Mouse (Mus musculus) heart, embryonic 11.5 days (tissue): Measurements from ENCODE around the gene Rnf187. TPM values are rescaled to one million over a fixed set of nuclear protein-coding genes. Genes with fewer than 3 reads are reported as not detected.

ENCODE experiments used
- ATAC-seq: fragments of 200-750 bp; cut with Nextera tagmentation; replicated peaks from 2 replicates; pipeline ENCODE4 v1.8.0; 2017; ENCODE audit warnings: moderate library complexity; ENCODE audit not compliant: insufficient number of reproducible peaks, low FRiP score, low TSS enrichment
- H3K27ac ChIP-seq: fragments of 300-500 bp; sonication (generic); 2 replicates; pipeline ENCODE4 v1.5.1; 2014; ENCODE audit warnings: mild to moderate bottlenecking, low read depth, low read length
- H3K27me3 ChIP-seq: fragments of 300-500 bp; sonication (generic); 2 replicates; pipeline ENCODE4 v1.6.1; 2014; ENCODE audit warnings: mild to moderate bottlenecking, low read length, mixed read lengths; ENCODE audit not compliant: control insufficient read depth, insufficient read depth
- H3K36me3 ChIP-seq: fragments of 300-500 bp; sonication (generic); 2 replicates; pipeline ENCODE4 v1.6.1; 2014; ENCODE audit warnings: mild to moderate bottlenecking, low read length, moderate library complexity, mixed read lengths; ENCODE audit not compliant: control insufficient read depth, insufficient read depth
- H3K4me1 ChIP-seq: fragments of 300-500 bp; sonication (generic); 2 replicates; pipeline ENCODE4 v1.6.1; 2014; ENCODE audit warnings: low read length; ENCODE audit not compliant: control insufficient read depth, insufficient read depth
- H3K4me2 ChIP-seq: fragments of 300-500 bp; sonication (generic); 2 replicates; pipeline ENCODE4 v1.6.1; 2014; ENCODE audit warnings: mild to moderate bottlenecking, moderate library complexity
- H3K4me3 ChIP-seq: fragments of 300-500 bp; sonication (generic); 2 replicates; pipeline ENCODE4 v1.5.1; 2014; ENCODE audit warnings: low read depth, low read length
- H3K9ac ChIP-seq: fragments of 300-500 bp; sonication (generic); 2 replicates; pipeline ENCODE4 v1.6.1; 2014; ENCODE audit warnings: mild to moderate bottlenecking, low read depth, low read length, moderate library complexity
- H3K9me3 ChIP-seq: fragments of 300-500 bp; sonication (generic); replicated peaks from 2 replicates; pipeline ENCODE4 v1.6.1; 2016; ENCODE audit warnings: low read length; ENCODE audit not compliant: control insufficient read depth
- WGBS: fragments of 180-500 bp; shearing (Covaris S2); extraction: QIAGEN DNeasy Blood & Tissue Kit; methylation state at CpG from one replicate; pipeline ENCODE4 v1.1.7; 2014; ENCODE audit not compliant: insufficient replicate concordance; 5-methylcytosine and 5-hydroxymethylcytosine counted together
- polyA plus RNA-seq: library from polyadenylated mRNA; unstranded; fragments of >200 nt; fragmentation: Nextera tagmentation; extraction: Ambion mirVana; gene quantifications from 2 replicates; pipeline ENCODE4 v1.2.1, GENCODE M21; 2014

The Rnf187 gene
- polyA plus RNA-seq, 1 experiment from 2014 or later: 172 TPM

DNA sequence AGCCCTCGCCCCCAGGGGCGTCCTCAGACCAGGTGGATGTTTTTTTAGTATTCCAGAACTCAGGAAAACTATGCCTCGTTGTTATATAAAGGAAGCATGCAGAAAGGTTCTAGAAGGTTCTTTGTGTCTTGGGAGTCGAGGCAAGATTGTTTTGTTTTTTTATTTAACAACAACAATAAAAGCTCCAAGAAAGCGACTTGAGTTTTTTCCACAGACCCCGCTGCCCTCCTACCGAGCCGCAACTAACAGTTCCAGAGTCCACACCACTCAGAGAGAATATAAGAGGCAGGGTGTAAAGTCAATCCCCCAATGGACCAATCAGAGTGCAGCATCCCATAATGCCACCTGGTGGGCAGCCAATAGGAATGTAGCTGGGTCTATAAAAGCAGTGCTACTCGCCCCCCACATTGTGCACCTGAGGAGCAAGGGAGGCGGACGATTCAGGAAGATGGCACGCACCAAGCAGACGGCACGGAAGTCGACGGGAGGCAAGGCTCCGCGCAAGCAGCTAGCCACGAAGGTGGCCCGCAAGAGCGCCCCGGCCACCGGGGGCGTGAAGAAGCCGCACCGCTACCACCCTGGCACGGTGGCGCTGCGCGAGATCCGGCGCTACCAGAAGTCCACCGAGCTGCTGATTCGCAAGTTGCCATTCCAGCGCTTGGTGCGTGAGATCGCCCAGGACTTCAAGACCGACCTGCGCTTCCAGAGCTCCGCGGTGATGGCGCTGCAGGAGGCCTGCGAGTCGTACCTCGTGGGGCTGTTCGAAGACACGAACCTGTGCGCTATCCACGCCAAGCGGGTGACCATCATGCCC lies 22.9 kb upstream of the Rnf187 start:
- Histone ChIP-seq H3K36me3 (no peaks in the 10 kb centered on the region), H3K27me3 (peaks cover 25% of the 10 kb centered on the region), H3K4me1 (peaks cover 22% of the 10 kb centered on the region), H3K4me3 (no peak overlapping the region), H3K9me3 (peaks cover 4% of the 10 kb centered on the region; the same call in 1 of the 2 replicates), H3K4me2 (peak overlapping the region; percentile 12; the same call in 1 of the 2 replicates), H3K9ac (no peak overlapping the region), H3K27ac (no peak overlapping the region)
- 53% methylated on average over 50 of the region's 50 CpGs for WGBS
- no peak for ATAC-seq

DNA sequence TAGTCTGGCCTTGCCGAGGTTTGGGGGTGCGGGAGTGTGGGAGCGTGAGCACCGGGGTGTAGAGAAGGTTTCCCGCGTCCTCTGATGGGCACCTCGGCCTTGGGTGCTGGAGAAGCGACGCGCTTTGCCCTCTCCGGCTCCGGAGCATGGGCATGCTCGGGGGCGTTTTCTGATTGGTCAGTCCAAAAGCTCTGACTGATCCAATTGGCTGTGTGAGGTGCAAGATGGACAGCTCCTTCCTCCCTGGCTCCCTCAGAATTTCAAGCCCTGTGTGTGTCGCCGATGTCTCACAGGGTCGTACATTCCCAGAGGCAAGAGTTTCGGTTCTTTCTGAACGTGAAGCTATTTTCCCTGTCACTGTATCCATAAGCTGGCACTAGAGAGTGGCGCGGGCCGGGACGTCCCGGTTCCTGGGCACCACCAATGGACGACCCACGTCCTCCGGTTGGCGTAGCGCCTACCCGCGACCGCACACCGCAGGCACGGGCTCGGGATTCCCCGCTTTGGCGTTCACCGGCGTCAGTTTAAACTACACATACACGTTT lies 21.3 kb upstream of the Rnf187 start:
- peak overlapping the region; percentile 52 for H3K4me3 ChIP-seq
- 1% methylated on average over 40 of the region's 40 CpGs for WGBS
- H3K27ac ChIP-seq: no peak overlapping the region
- H3K36me3 ChIP-seq: no peaks in the 10 kb centered on the region
- H3K9me3 ChIP-seq: peaks cover 4% of the 10 kb centered on the region; the same call in 1 of the 2 replicates
- peaks cover 24% of the 10 kb centered on the region for H3K4me1 ChIP-seq
- peak overlapping the region; percentile 91 for H3K4me2 ChIP-seq
- peak overlapping the region; percentile 34; the same call in 1 of the 2 replicates for H3K9ac ChIP-seq
- ATAC-seq: peak; percentile 68
- peaks cover 25% of the 10 kb centered on the region for H3K27me3 ChIP-seq

DNA sequence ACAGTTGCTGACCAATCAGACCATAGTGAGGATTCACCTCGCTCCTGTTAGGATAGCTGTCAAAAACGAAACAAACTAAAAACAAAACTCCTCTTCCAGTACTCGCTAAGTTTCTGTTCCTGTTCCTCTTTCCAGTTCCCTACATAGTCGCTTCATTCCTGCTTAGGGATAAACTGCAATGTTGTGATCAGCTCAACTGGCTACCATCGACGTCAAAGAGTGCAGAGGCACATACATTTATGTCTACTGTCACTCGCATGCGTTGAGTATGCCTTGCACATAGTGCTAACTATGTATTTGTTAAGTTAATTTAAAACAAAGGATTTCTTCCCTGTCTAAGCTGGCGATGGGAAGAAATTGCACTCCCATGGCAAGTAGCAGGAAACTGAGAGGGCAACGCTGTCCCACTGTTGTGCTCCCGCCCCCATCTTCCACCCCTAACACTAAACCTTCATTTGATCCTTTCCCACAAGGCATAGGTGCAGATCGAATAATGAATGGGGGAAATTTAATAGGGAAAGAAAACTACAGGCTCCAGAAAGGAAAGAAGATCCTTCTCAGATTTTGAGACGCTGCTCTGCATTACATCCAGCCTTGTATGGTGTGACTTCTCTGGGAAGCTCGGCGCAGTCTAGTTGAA lies 20.6 kb upstream of the Rnf187 start:
- Histone ChIP-seq H3K4me3 (peak overlapping the region; percentile 52), H3K27me3 (peaks cover 25% of the 10 kb centered on the region), H3K36me3 (no peaks in the 10 kb centered on the region), H3K9ac (peak overlapping the region; percentile 34; the same call in 1 of the 2 replicates), H3K9me3 (peaks cover 4% of the 10 kb centered on the region; the same call in 1 of the 2 replicates), H3K4me1 (peaks cover 19% of the 10 kb centered on the region), H3K27ac (no peak overlapping the region), H3K4me2 (peak overlapping the region; percentile 91)
- WGBS: 35% methylated on average over 15 of the region's 15 CpGs
- ATAC-seq: no peak

DNA sequence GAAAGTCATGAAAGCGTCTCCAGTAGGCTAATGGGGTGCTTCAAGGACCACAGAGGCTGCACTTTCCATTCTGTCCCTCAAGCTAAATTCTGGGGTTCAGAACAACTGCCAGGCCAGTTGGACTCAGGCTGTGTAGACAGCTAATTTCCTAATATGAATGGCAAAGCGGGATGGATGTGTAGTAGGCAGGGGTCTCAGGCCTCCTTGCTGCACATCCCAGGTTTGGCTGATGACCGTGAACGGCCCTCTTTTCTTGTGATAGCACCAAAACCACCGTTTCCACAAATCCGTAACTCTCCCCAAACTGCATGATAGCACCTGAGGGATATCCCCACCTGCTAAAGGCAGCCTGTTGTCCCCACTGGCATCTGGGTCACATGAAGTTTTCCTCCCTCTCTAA lies 19.8 kb upstream of the Rnf187 start:
- peaks cover 23% of the 10 kb centered on the region for H3K4me1 ChIP-seq
- no peak overlapping the region for H3K27ac ChIP-seq
- H3K27me3 ChIP-seq: peaks cover 18% of the 10 kb centered on the region
- ATAC-seq: no peak
- H3K36me3 ChIP-seq: no peaks in the 10 kb centered on the region
- no peak overlapping the region for H3K4me3 ChIP-seq
- no peak overlapping the region for H3K9ac ChIP-seq
- WGBS: 83% methylated on average over 6 of the region's 6 CpGs
- no peak overlapping the region for H3K4me2 ChIP-seq
- peaks cover 4% of the 10 kb centered on the region; the same call in 1 of the 2 replicates for H3K9me3 ChIP-seq

DNA sequence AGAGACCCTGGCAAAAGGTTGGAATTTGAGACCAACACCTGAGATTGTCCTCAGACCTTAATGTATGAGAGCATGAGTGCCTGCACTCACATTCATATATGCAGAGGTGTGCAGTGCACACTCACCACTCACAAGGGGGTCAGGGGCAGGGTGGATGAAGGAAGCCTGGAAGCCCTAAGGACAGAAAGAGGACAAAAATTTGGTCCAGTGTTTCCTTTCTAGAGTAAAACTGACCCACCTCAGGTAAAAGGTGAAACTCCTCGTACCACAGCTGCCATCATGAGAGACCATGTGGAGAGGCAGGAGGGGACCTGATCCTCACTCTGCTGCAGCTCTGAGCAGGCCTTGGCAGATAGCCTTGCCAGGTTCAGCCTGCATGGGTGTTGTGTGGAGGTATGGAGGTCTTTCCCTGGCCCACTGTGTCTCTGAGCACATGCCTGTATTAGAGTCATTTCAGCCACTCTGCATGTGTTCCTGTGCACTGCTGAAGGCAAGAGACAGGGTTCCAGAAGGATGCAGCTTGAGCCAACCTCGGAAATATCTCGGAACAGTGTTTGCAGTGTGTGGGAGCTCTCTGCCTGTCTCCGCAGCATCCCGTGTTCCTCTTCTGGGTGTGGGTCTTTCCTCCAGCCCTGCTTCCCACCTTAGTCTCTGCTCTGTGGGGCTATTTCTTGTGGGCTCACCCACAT lies 18.7 kb upstream of the Rnf187 start:
- 84% methylated on average over 5 of the region's 5 CpGs for WGBS
- peaks cover 4% of the 10 kb centered on the region; the same call in 1 of the 2 replicates for H3K9me3 ChIP-seq
- H3K4me3 ChIP-seq: no peak overlapping the region
- peaks cover 14% of the 10 kb centered on the region for H3K27me3 ChIP-seq
- H3K36me3 ChIP-seq: no peaks in the 10 kb centered on the region
- H3K4me2 ChIP-seq: peak overlapping the region; percentile 87
- ATAC-seq: no peak
- H3K27ac ChIP-seq: no peak overlapping the region
- H3K9ac ChIP-seq: peak overlapping the region; percentile 39; the same call in 1 of the 2 replicates
- H3K4me1 ChIP-seq: peaks cover 29% of the 10 kb centered on the region

DNA sequence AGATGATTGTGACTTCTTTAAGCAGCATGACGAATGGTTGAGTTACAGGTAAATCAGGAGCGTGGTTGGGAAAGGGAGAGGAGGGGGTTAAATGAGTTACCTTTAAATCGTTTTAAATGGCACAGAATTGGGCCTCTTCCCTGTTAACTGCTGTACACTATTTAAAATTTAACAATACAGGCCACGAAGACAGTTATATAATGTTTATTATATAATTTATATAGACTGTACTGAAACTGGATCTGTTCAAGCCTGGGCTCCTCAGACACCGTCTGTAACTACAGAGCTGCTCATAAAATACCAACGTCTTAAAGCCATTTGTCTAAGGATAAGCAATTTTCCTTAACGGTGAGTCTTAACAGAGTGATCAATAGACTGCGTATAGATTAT lies 17.1 kb upstream of the Rnf187 start:
- ATAC-seq: no peak
- Histone ChIP-seq H3K4me1 (peaks cover 29% of the 10 kb centered on the region), H3K27ac (peak overlapping the region; percentile 99), H3K27me3 (peaks cover 10% of the 10 kb centered on the region), H3K9ac (peak overlapping the region; percentile 96), H3K4me2 (peak overlapping the region; percentile 87), H3K4me3 (peak overlapping the region; percentile 82), H3K9me3 (no peaks in the 10 kb centered on the region), H3K36me3 (no peaks in the 10 kb centered on the region)
- 48% methylated on average over 8 of the region's 8 CpGs for WGBS

DNA sequence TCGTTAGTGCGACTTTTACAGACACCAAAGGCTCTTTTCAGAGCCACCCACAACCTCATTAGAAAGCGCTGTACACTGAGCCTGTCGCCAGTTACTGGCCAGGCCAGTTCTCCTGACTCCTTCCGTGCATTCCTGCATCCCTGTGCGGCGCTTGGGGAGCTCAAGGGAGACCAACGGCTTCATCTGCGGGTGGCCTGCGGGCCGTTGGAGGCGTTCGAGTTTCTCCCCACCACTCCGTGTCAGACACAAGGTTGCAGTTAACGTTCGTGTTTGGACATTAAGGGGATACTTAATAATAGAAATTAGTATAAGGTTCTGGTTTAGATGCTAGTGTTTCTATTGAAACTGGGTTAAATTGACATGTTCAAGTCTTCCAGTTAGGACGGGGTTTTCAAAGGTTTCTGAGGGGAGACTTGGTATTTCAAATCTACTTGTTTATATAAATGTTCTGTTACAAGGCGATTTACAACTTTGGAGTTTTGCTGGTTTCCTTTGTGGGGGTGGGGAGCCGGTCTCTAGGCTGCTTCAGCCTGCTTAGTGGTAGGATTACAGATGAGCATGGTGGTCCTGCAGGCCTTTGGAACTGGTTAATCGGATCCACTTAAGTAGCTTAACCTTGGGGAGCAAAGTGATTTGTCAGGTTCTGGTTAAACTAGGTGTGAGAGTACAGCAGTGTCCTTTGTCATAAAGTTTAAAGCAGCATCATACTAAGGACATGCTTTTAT lies 16.6 kb upstream of the Rnf187 start:
- Histone ChIP-seq H3K27ac (peak overlapping the region; percentile 99), H3K4me3 (peak overlapping the region; percentile 82), H3K9me3 (no peaks in the 10 kb centered on the region), H3K27me3 (peaks cover 15% of the 10 kb centered on the region), H3K9ac (peak overlapping the region; percentile 96), H3K4me1 (peaks cover 29% of the 10 kb centered on the region), H3K36me3 (no peaks in the 10 kb centered on the region), H3K4me2 (peak overlapping the region; percentile 87)
- no peak for ATAC-seq
- WGBS: under 1% methylated on average over 20 of the region's 20 CpGs
